Mouse (Mus musculus): ENCODE results near the gene Ppp1r27.

GRCm38 (mm10) chr11:120542376-120542775, 8.6 kb downstream of the Ppp1r27 start:
- TF ChIP-seq CTCF (conservative IDR thresholded peaks at IDR 0.05; ENCODE audit: low read length), result no peak
- no peak for TF ChIP-seq POU5F1 (IDR thresholded peaks at IDR 0.05; ENCODE audit: borderline replicate concordance, low read length)
- no peak for TF ChIP-seq NANOG (IDR thresholded peaks at IDR 0.05; ENCODE audit: borderline replicate concordance, low read length)

All from E14TG2a.4 (cell line).